Mouse (Mus musculus): ENCODE data around the gene Ptpa.

Gene Ptpa

GRCm38 (mm10) chr2:30436809-30437208 lies 21.0 kb downstream of the Ptpa start:
- DNase-seq (ENCODE audit: low read depth, low spot score), result no peak

GRCm38 (mm10) chr2:30437791-30438190 lies 22.0 kb downstream of the Ptpa start:
- no peak for DNase-seq (ENCODE audit: low read depth, low spot score)

GRCm38 (mm10) chr2:30439631-30440030 lies 23.8 kb downstream of the Ptpa start:
- DNase-seq (ENCODE audit: low read depth, low spot score), result no peak

- DNase-seq (ENCODE audit: low read depth, low spot score), result no peak
Measured at GRCm38 (mm10) chr2:30440211-30440700, 24.4 kb downstream of the Ptpa start.

GRCm38 (mm10) chr2:30440701-30441517 lies 25.1 kb downstream of the Ptpa start:
- peak; percentile 90 for DNase-seq (ENCODE audit: low read depth, low spot score)

- peak; percentile 98 for DNase-seq (ENCODE audit: low read depth, low spot score)
Measured at GRCm38 (mm10) chr2:30441518-30442497, 26.0 kb downstream of the Ptpa start.

- no peak for DNase-seq (ENCODE audit: low read depth, low spot score)
Measured at GRCm38 (mm10) chr2:30442498-30442890, 26.7 kb downstream of the Ptpa start.

- no peak for DNase-seq (ENCODE audit: low read depth, low spot score)
Measured at GRCm38 (mm10) chr2:30443281-30443680, 27.4 kb downstream of the Ptpa start.

GRCm38 (mm10) chr2:30444006-30444405 lies 28.2 kb downstream of the Ptpa start:
- DNase-seq (ENCODE audit: low read depth, low spot score), result no peak

- no peak for DNase-seq (ENCODE audit: low read depth, low spot score)
Measured at GRCm38 (mm10) chr2:30444450-30444849, 28.6 kb downstream of the Ptpa start.

- no peak for DNase-seq (ENCODE audit: low read depth, low spot score)
Measured at GRCm38 (mm10) chr2:30445312-30445711, 29.5 kb downstream of the Ptpa start.

- peak; percentile 65 for DNase-seq (ENCODE audit: low read depth, low spot score)
Measured at GRCm38 (mm10) chr2:30446891-30447826, 31.3 kb downstream of the Ptpa start.

- DNase-seq (ENCODE audit: low read depth, low spot score), result no peak
Measured at GRCm38 (mm10) chr2:30448371-30448770, 32.5 kb downstream of the Ptpa start.

GRCm38 (mm10) chr2:30450530-30450929 lies 34.7 kb downstream of the Ptpa start:
- no peak for DNase-seq (ENCODE audit: low read depth, low spot score)

GRCm38 (mm10) chr2:30451525-30451924 lies 35.7 kb downstream of the Ptpa start:
- DNase-seq (ENCODE audit: low read depth, low spot score), result no peak

GRCm38 (mm10) chr2:30453570-30453969 lies 37.7 kb downstream of the Ptpa start:
- no peak for DNase-seq (ENCODE audit: low read depth, low spot score)

GRCm38 (mm10) chr2:30454587-30454986 lies 38.7 kb downstream of the Ptpa start:
- no peak for DNase-seq (ENCODE audit: low read depth, low spot score)

- no peak for DNase-seq (ENCODE audit: low read depth, low spot score)
Measured at GRCm38 (mm10) chr2:30456104-30456980, 40.5 kb downstream of the Ptpa start.

- no peak for DNase-seq (ENCODE audit: low read depth, low spot score)
Measured at GRCm38 (mm10) chr2:30458349-30458748, 42.5 kb downstream of the Ptpa start.

- DNase-seq (ENCODE audit: low read depth, low spot score), result no peak
Measured at GRCm38 (mm10) chr2:30459241-30459640, 43.4 kb downstream of the Ptpa start.

All from brain, adult 2 months (tissue).